Mouse (Mus musculus) frontal cortex, postnatal 25 days (tissue): Measurements from ENCODE around the gene Gal3st3.
A peak's percentile ranks its signal among the peaks of the same experiment; 100 is the strongest.
"Not testable (repeated sequence)": the region's sequence is repeated elsewhere in the genome, so short reads cannot be mapped to it uniquely, and the experiment has no call there.

Source experiments
- DNase-seq, 2 experiments: peaks; one replicate each; pipeline ENCODE4 v3.0.0; 2022; ENCODE audit warnings: low spot score in 2 of 2

Gal3st3 gene

DNA sequence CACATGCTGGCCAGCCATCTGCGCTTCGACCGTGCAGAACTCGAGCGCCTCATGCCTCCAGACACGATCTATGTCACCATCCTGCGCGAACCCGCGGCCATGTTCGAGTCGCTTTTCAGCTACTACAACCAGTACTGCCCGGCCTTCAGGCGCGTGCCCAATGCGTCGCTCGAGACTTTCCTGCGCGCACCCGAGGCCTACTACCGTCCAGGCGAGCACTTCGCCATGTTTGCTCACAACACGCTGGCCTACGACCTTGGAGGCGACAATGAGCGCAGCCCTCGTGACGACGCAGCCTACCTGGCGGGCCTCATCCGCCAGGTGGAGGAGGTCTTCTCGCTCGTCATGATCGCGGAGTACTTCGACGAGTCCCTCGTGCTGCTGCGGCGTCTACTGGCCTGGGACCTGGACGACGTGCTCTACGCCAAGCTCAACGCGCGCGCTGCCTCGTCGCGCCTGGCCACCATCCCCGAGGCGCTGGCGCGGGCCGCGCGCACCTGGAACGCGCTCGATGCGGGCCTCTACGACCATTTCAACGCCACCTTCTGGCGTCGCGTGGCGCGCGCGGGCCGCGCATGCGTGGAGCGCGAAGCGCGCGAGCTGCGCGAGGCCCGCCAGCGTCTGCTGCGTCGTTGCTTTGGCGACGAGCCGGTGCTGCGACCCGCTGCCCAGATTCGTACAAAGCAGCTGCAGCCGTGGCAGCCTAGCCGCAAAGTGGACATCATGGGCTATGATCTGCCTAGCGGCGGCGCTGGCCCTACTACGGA, 9.0 kb downstream of the Gal3st3 start:
- no peak for DNase-seq

DNA sequence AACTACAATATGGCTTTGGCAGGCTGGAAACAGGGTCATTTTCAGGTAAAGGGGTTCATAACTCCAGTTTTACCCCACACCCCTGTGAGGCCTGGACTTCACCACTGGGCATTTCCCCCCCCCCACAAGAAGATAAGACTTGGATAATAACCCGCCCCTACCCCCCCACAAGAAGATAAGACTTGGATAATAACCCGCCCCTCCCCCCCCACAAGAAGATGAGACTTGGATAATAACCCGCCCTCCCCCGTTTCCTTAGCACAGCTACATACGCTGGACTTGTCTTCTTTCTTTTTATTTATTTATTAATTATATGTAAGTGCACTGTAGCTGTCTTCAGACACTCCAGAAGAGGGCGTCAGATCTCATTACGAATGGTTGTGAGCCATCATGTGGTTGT, 10.9 kb downstream of the Gal3st3 start:
- DNase-seq = no peak

DNA sequence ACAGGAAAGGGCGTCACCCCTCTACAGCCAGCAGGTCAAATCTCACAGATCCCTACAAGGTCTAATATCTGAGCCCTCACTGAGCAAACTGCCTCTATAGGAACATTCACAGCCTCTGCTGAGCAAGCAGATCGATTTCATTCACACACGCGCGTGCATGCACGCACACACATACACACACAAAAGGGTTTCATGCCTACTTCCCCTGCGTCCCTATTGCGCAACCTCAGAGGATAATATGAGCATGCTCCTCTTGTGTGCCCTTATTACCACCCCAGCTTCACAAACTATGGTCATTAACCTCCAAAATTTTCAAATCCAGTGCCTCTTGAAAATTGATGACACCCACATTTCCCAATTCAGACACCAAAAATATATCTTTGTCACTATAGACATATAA, 15.1 kb downstream of the Gal3st3 start:
- no peak for DNase-seq

DNA sequence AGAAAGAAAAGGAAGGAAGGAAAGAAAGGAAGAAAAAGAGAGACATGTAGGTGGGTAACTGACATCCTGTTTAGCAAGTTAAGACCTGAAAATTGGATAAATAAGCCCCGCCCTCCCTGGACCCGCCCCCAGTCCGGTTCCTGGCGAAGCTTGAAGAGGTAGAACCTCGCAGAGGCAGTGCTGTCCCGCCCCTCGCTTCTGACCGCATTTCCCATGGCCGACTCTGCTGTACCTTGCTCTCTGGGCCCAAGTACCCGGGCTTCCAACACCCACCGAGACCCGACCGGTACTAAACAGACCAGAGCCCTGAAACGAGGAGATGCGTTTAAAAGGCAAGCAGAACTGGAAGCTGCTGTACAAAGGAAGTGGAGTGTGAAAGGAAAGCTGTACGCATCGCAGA, 25.7 kb downstream of the Gal3st3 start:
- no peak for DNase-seq

DNA sequence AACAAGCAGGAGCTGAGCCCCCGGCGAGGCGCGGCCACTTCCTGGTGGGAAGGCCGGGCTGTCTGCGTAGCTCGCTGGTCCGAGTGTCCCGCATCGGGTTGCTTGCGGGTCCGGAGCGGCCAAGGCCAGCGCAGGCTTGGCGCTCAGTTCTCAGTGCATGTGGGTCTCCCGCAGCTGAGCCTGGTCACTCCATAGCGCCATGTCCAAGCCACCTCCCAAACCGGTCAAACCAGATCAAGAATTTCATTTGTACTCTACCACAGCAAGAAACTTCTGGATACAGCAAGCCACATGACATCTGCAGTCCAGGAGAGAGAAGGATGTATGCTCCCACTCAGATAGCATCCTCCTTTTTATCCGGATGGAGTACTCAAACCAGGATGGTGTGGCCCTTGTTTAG, 29.8 kb downstream of the Gal3st3 start:
- DNase-seq = no peak

DNA sequence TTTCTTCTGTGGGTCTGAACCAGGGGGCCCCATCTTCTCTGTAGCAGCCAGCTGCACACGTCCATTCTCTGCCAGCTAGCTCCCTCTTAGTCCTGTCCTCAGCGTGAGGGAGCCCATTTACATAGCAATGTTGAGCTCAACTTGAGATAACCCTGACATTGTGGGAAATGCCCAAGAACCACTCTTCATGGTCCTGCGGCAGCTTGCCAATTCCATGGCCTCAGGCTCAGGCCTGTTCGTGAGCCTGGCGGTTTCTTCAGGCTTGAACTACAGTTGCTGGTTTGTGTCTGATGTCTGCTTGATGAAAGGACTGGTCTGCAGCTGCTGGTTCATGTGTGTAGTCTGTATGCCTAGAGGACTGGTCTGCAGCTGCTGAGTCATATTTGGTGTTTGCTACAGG, 36.6 kb downstream of the Gal3st3 start:
- no peak for DNase-seq

DNA sequence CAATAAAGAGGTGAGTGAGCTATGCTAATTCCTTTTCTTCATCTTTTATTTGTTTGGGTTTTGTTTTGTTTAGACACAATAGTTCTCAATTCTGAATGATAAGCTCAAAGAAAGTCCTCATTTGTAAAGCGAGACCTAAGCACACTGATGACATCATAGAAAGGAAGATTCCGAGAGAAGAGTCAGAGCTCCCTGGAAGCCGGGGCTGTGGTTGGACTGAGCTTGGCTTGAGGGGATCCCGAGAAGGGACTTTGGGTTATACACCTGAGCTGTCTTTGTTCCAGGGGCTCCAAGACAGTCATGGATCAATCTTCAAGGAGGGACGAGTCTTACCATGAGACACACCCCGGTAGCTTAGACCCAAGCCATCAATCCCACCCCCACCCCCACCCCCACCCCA, 37.3 kb downstream of the Gal3st3 start, which contains the start of gene Catsper1:
Gene Catsper1 (plus strand): TSS at position 301 of the 400 bp plus-strand sequence.
- DNase-seq = no peak

DNA sequence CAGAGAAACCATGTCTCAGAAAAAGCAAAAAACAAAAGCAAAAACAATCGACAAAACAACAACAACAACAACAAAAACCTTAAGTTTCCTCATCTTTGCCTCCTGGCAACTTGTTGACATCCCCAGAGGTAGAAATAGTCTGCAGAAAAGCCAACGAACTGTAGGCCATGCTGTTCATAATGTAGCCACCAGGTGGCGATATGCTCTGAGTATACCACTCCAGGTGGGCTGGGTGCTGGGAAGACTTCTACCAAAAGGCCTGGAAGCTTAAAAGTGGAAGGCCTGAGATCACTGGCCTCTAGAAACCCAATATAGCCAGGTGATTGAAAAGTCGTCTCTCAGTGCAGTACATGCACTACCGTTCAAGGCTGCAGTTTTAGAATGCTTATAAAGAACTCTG, 39.8 kb downstream of the Gal3st3 start:
- DNase-seq = peak; percentile 61 to 69

DNA sequence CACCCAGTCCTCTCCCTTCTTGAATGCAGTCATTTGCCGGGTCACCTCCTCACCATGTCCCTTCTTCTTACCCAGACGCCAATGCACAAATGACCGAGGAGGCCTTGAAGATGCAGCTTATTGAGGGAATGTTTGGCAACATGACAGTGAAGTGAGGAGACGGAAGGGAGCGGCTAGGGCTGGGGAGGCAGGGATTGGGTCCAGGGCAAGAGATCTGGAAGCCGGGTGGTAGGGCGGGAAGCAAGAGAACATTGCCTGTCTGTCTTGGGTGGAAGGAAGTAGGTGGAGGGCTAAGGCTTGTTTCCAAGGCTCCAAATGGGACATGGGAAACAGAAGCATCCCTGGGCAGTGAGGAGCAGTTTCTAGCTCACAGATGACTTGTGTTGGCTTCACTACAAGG, 43.2 kb downstream of the Gal3st3 start:
- no peak for DNase-seq

DNA sequence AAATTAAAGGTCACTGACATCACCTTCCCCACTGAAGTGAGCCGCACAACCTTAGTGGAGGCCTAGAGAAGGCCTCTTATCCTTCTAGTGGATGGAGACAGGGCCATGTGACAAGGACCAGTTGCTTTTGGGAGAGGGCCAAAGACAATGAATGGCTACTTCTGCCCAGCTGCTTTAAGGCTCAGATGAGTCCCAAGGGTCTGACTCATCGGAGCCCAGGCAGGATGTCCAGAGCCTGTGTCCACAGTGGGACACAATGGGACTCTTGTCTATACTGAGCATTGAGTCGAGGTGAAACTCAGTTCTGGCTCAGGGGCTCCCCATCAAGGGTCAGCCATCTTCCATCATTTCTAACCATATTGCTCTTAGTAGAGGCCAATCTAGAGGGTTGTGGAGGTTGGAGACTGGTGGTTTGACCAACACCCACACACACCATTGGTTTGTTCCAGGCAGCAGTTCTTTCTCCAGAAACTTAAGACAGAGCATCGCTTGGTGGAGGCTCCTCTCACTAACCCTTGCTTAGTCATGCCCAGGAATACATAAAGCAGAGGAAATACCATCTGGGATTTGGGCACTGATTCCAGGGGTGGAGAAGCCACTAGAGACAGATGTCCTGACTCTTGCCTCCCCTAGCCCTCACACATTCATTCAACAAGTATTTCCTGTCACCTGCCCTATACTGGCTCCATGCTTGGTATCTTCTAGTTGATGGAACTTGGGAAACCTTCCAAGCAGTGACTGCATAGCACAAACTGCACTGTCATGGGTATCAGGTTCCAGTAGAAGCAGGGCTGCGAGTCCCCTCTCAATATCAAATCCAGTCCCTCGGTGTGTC, 47.4 kb downstream of the Gal3st3 start:
- no peak for DNase-seq

DNA sequence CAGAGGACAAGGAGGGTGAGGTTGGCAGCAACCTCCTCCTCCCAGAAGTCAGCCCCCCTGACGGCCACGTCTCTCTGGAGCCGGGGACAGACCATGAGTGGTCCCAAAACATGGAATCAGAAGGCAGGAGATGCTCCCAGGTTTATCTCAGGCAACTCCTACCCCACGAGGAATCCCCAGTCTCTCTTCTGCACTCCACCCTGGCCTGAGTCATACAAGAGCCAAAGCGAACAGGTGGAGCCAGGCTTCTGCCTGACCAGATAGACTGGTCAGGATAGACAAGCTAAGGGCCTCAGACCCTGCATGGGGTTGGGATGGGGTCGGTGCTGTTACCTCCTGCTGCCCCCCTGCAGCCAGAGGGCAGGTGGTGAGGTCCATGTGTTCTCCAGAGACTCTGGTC, 49.9 kb downstream of the Gal3st3 start:
- DNase-seq = no peak

DNA sequence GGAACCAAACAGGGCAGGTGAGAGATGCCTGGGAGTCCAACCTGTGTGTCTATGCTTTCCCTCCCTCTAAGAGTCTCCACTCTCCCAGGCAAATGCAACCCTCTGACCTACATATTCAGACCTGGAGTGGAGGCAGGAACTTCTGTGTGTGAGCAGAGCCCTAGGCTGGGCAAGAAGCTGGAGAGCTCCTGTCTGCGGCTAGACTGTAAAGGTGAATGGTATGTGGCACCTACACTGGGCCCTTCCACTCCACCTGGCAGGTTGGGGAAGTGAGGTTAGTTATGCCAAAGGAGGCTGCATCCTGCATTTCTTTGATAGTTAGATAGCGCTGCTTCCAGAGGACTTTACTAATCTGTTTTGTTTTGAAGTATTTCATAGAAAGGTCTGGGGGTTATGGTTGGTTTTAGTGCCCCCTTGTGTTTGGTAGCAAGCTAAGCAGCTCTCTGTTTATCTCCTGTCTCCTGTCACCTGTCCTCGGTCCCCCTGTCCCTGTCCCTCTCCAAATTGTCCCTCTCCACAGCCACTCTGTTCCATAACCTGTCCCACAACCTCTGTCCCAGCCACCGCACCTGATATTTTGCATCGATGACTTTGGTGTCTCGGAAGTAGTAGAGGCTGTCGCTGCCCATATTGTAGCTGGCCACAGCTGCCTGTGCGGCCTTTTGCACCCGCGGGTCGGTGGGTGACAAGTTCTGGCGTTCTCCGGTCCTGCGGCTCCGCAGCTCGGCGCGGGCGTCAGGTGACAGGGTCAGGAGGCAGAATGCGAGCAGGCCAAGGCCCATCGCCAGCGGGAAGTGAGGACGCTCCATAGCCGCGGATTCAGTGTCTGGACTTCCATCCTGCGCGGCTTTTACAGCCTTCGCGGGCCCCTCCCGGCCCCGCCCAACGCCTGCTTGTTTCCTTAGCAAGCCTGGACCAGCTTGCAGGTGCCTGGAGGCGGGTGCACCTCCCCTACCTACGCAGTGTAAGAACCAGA, 50.7 kb downstream of the Gal3st3 start:
- peak; percentile 6 to 15 for DNase-seq

DNA sequence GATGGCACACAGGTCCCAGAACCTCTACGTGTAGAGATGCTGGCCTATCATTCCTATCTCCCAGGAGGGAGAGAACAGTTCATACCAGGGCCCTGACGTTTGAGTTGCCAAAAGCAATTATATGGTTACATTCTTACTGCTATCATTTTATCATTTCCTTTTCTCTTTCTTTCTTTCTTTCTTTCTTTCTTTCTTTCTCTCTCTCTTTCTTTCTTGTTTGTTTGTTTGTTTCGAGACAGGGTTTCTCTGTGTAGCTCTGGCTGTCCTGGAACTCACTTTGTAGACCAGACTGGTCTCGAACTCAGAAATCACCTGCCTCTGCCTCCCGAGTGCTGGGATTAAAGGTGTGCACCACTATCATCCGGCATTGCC, 51.4 kb downstream of the Gal3st3 start, which contains the start of gene Cst6:
Gene Cst6 (minus strand): TSS at position 73 of the 372 bp plus-strand sequence.
- not testable (repeated sequence) for DNase-seq

DNA sequence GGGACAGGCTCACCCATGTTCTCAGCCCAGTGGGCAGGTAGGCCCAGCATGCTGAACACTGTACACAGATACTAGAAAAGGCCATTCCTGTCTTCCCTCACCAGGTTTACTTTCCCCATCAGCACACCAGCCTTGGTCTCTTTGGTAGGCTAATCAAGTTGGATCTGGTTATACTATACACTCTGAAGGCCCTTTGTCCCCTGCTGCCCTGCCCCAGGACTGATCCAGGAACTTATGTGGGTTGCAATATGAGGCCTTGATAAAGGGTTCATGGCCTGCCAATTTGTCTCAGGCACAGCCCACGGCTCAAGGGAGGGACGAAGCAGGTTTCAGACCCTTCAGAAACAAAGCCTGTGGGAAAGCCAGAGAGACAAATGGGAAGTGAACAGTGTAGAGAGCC, 55.5 kb downstream of the Gal3st3 start:
- DNase-seq = no peak

DNA sequence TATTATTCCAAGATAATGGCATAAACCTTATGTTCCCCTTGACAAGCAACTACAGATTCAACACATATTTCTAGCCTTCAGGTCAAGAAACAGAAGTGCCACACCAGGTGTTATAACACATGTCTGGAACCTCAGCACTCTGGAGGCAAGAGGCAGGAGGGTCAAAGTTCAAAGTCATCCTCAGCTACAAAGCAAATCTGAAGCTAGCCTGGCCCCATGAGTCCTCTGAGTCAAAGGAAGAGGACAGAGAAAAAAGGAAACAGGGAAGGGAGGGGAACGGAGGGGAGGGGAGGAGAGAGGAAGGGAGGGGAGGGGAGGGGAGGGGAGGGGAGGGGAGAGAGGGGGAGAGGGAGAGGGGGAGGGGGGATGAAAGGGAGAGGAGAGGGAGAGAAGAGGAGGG, 57.9 kb downstream of the Gal3st3 start:
- DNase-seq = no peak
